Mouse (Mus musculus): ENCODE results near the gene Cntnap5c. TPM values are rescaled to one million over a fixed set of nuclear protein-coding genes. Genes with fewer than 3 reads are reported as not detected.

Gene Cntnap5c
- polyA plus RNA-seq, 1 experiment from 2014 or later = not detected

- Histone ChIP-seq H3K4me2 (replicated peaks) (no peak overlapping the region), H3K36me3 (no peaks in the 10 kb centered on the region), H3K4me3 (replicated peaks) (no peak overlapping the region), H3K9ac (no peak overlapping the region), H3K4me1 (replicated peaks) (no peaks in the 10 kb centered on the region), H3K9me3 (no peaks in the 10 kb centered on the region), H3K27ac (no peak overlapping the region), H3K27me3 (replicated peaks) (no peaks in the 10 kb centered on the region)
- ATAC-seq = no peak
- WGBS = 73% methylated on average over 1 of the region's 1 CpGs
These were observed 639.4 kb downstream of the Cntnap5c start for GRCm38 (mm10) chr17:58408756-58409155.

GRCm38 (mm10) chr17:58437443-58437842 is 668.1 kb downstream of the Cntnap5c start:
- H3K27ac ChIP-seq = no peak overlapping the region
- H3K4me1 ChIP-seq (replicated peaks) = no peaks in the 10 kb centered on the region
- no peak for ATAC-seq
- no peaks in the 10 kb centered on the region for H3K9me3 ChIP-seq
- H3K27me3 ChIP-seq (replicated peaks) = no peaks in the 10 kb centered on the region
- H3K9ac ChIP-seq = no peak overlapping the region
- no peak overlapping the region for H3K4me3 ChIP-seq (replicated peaks)
- no peaks in the 10 kb centered on the region for H3K36me3 ChIP-seq
- no peak overlapping the region for H3K4me2 ChIP-seq (replicated peaks)

Other genes starting within 250 kb of the Cntnap5c start
- not detected in 2 replicates for gene Vmn2r120, start 224.1 kb upstream of the Cntnap5c start, polyA plus RNA-seq (2015; fragmentation: Nextera tagmentation; extraction: Ambion mirVana)
- not detected in 2 replicates for gene Gm21834, start 27.4 kb upstream of the Cntnap5c start, polyA plus RNA-seq (2015; fragmentation: Nextera tagmentation; extraction: Ambion mirVana)